Mouse (Mus musculus): ENCODE results near the gene Gstcd.

The Gstcd gene

GRCm38 (mm10) chr3:132940181-132940990, 151.4 kb downstream of the Gstcd start:
- DNase-seq (ENCODE audit: low read depth, low spot score) = no peak

- no peak for DNase-seq (ENCODE audit: low read depth, low spot score)
These were observed 152.8 kb downstream of the Gstcd start for GRCm38 (mm10) chr3:132939006-132939405.

GRCm38 (mm10) chr3:132934649-132935048, 157.2 kb downstream of the Gstcd start:
- DNase-seq (ENCODE audit: low read depth, low spot score) = no peak

Data from retina, postnatal 7 days (tissue).